Mouse (Mus musculus) forebrain, embryonic 12.5 days (tissue): Measurements from ENCODE around the gene Fam173a. TPM values are rescaled to one million over a fixed set of nuclear protein-coding genes. Genes with fewer than 3 reads are reported as not detected.

Experiments used
- ATAC-seq: fragments of 200-750 bp; cut with Nextera tagmentation; 2 replicates; pipeline ENCODE4 v1.8.0; 2017; ENCODE audit warnings: moderate TSS enrichment; ENCODE audit not compliant: low FRiP score
- H3K27ac ChIP-seq: fragments of 300-500 bp; sonication (generic); 2 replicates; pipeline ENCODE4 v1.5.1; 2016; ENCODE audit warnings: mild to moderate bottlenecking
- H3K27me3 ChIP-seq: fragments of 300-500 bp; sonication (generic); 2 replicates; pipeline ENCODE4 v1.6.1; 2016; ENCODE audit warnings: mild to moderate bottlenecking
- H3K36me3 ChIP-seq: fragments of 300-500 bp; sonication (generic); replicated peaks from 2 replicates; pipeline ENCODE4 v1.6.1; 2016; ENCODE audit warnings: mild to moderate bottlenecking
- H3K4me1 ChIP-seq: fragments of 300-500 bp; sonication (generic); 2 replicates; pipeline ENCODE4 v1.6.1; 2016
- H3K4me2 ChIP-seq: fragments of 300-500 bp; sonication (generic); 2 replicates; pipeline ENCODE4 v1.6.1; 2016; ENCODE audit warnings: mild to moderate bottlenecking, moderate library complexity
- H3K4me3 ChIP-seq: fragments of 300-500 bp; sonication (generic); replicated peaks from 2 replicates; pipeline ENCODE4 v1.5.1; 2016; ENCODE audit warnings: mild to moderate bottlenecking
- H3K9ac ChIP-seq: fragments of 300-500 bp; sonication (generic); 2 replicates; pipeline ENCODE4 v1.6.1; 2016; ENCODE audit warnings: mild to moderate bottlenecking
- H3K9me3 ChIP-seq: fragments of 300-500 bp; sonication (generic); 2 replicates; pipeline ENCODE4 v1.6.1; 2016
- WGBS: fragments of 180-500 bp; shearing (Covaris S2); methylation state at CpG from one replicate; pipeline ENCODE4 v1.1.7; 2016; 5-methylcytosine and 5-hydroxymethylcytosine counted together
- polyA plus RNA-seq: library from polyadenylated mRNA; unstranded; fragments of >200 nt; fragmentation: Nextera tagmentation; extraction: Ambion mirVana; gene quantifications from 2 replicates; pipeline ENCODE4 v1.2.1, GENCODE M21; 2016

Gene Fam173a
- polyA plus RNA-seq, 1 experiment from 2014 or later: 76.7 TPM

- Histone ChIP-seq H3K27me3 (0 out of 2 replicates have a peak, but pooled peaks cover 3% of the 10 kb centered on the region), H3K9ac (no peak overlapping the region), H3K36me3 (peaks cover 47% of the 10 kb centered on the region), H3K27ac (no peak overlapping the region), H3K9me3 (no peaks in the 10 kb centered on the region), H3K4me1 (peaks cover 78% of the 10 kb centered on the region), H3K4me3 (no peak overlapping the region), H3K4me2 (no peak overlapping the region)
- ATAC-seq: no peak
- 94% methylated on average over 13 of the region's 13 CpGs for WGBS
Measured at GRCm38 (mm10) chr17:25827011-25827410, 34.3 kb upstream of the Fam173a start.

GRCm38 (mm10) chr17:25825984-25826570, 33.4 kb upstream of the Fam173a start:
- Histone ChIP-seq H3K27ac (no peak overlapping the region), H3K4me3 (no peak overlapping the region), H3K4me2 (0 out of 2 replicates have a peak overlapping the region, but pooled peaks have one; percentile 13), H3K9ac (no peak overlapping the region), H3K36me3 (peaks cover 38% of the 10 kb centered on the region), H3K27me3 (0 out of 2 replicates have a peak, but pooled peaks cover 3% of the 10 kb centered on the region), H3K4me1 (peaks cover 68% of the 10 kb centered on the region), H3K9me3 (no peaks in the 10 kb centered on the region)
- no peak for ATAC-seq
- 95% methylated on average over 27 of the region's 27 CpGs for WGBS

GRCm38 (mm10) chr17:25825311-25825710, 32.6 kb upstream of the Fam173a start:
- Histone ChIP-seq H3K4me1 (peaks cover 61% of the 10 kb centered on the region), H3K4me3 (0 out of 2 replicates have a peak overlapping the region, but pooled peaks have one; percentile 4), H3K4me2 (peak overlapping the region; percentile 95; the same call in 1 of the 2 replicates)

GRCm38 (mm10) chr17:25824362-25825142, 31.9 kb upstream of the Fam173a start:
- no peak for ATAC-seq
- 78% methylated on average over 17 of the region's 17 CpGs for WGBS
- no peak overlapping the region for H3K27ac ChIP-seq
- peaks cover 55% of the 10 kb centered on the region for H3K4me1 ChIP-seq
- no peaks in the 10 kb centered on the region for H3K9me3 ChIP-seq
- H3K9ac ChIP-seq: peak overlapping the region; percentile 76
- peaks cover 26% of the 10 kb centered on the region for H3K36me3 ChIP-seq
- H3K27me3 ChIP-seq: peaks cover 16% of the 10 kb centered on the region
- H3K4me2 ChIP-seq: peak overlapping the region; percentile 95
- peak overlapping the region; percentile 61 for H3K4me3 ChIP-seq

More at GRCm38 (mm10) chr17:25825311-25825710, 32.6 kb upstream of the Fam173a start:
- Histone ChIP-seq H3K9ac (no peak overlapping the region), H3K9me3 (no peaks in the 10 kb centered on the region), H3K36me3 (peaks cover 31% of the 10 kb centered on the region), H3K27me3 (peaks cover 8% of the 10 kb centered on the region), H3K27ac (no peak overlapping the region)
- WGBS: 93% methylated on average over 6 of the region's 6 CpGs
- ATAC-seq: no peak

GRCm38 (mm10) chr17:25823452-25823851, 30.8 kb upstream of the Fam173a start, which contains the start of gene Wdr24:
Wdr24 (plus strand) TSS chr17:25823627.
- Histone ChIP-seq H3K27ac (peak within 1 kb of the TSS; percentile 73; the same call in 1 of the 2 replicates), H3K4me2 (peak within 1 kb of the TSS; percentile 95), H3K36me3 (peaks cover 28% of the 10 kb centered on the region), H3K4me3 (peak within 1 kb of the TSS; percentile 61), H3K9ac (peak within 1 kb of the TSS; percentile 76), H3K9me3 (no peaks in the 10 kb centered on the region), H3K4me1 (peaks cover 55% of the 10 kb centered on the region), H3K27me3 (peaks cover 27% of the 10 kb centered on the region)
- under 1% methylated on average over 18 of the region's 18 CpGs for WGBS
- ATAC-seq: peak; percentile 71; the same call in 1 of the 2 replicates

GRCm38 (mm10) chr17:25818851-25819780, 26.4 kb upstream of the Fam173a start:
- no peak for ATAC-seq
- Histone ChIP-seq H3K4me1 (peaks cover 18% of the 10 kb centered on the region), H3K9ac (no peak overlapping the region), H3K9me3 (no peaks in the 10 kb centered on the region), H3K27ac (no peak overlapping the region), H3K27me3 (peaks cover 42% of the 10 kb centered on the region), H3K4me2 (peak overlapping the region; percentile 38), H3K4me3 (peak overlapping the region; percentile 21), H3K36me3 (peaks cover 26% of the 10 kb centered on the region)
- WGBS: 8% methylated on average over 46 of the region's 46 CpGs

GRCm38 (mm10) chr17:25817662-25818061, 25.0 kb upstream of the Fam173a start:
- Histone ChIP-seq H3K27ac (no peak overlapping the region), H3K27me3 (peaks cover 46% of the 10 kb centered on the region), H3K4me2 (no peak overlapping the region), H3K4me1 (peaks cover 19% of the 10 kb centered on the region), H3K9me3 (no peaks in the 10 kb centered on the region), H3K36me3 (peaks cover 26% of the 10 kb centered on the region), H3K9ac (no peak overlapping the region), H3K4me3 (no peak overlapping the region)
- no peak for ATAC-seq
- 87% methylated on average over 11 of the region's 11 CpGs for WGBS

- H3K36me3 ChIP-seq: peaks cover 22% of the 10 kb centered on the region
- H3K4me2 ChIP-seq: peak overlapping the region; percentile 13; the same call in 1 of the 2 replicates
- H3K9ac ChIP-seq: 0 out of 2 replicates have a peak overlapping the region, but pooled peaks have one; percentile 21
- H3K27ac ChIP-seq: no peak overlapping the region
- no peak for ATAC-seq
- no peaks in the 10 kb centered on the region for H3K9me3 ChIP-seq
- H3K4me3 ChIP-seq: 0 out of 2 replicates have a peak overlapping the region, but pooled peaks have one; percentile 3
- peaks cover 35% of the 10 kb centered on the region for H3K27me3 ChIP-seq
- H3K4me1 ChIP-seq: peaks cover 37% of the 10 kb centered on the region
- 4% methylated on average over 20 of the region's 20 CpGs for WGBS
Measured at GRCm38 (mm10) chr17:25813471-25813870, 20.8 kb upstream of the Fam173a start.

GRCm38 (mm10) chr17:25810890-25811289, 18.2 kb upstream of the Fam173a start:
- H3K27me3 ChIP-seq: peaks cover 20% of the 10 kb centered on the region
- H3K9ac ChIP-seq: no peak overlapping the region

GRCm38 (mm10) chr17:25809606-25810340, 17.1 kb upstream of the Fam173a start:
- ATAC-seq: peak; percentile 67
- Histone ChIP-seq H3K4me3 (peak overlapping the region; percentile 85), H3K9me3 (no peaks in the 10 kb centered on the region), H3K27ac (peak overlapping the region; percentile 97), H3K36me3 (no peaks in the 10 kb centered on the region), H3K4me1 (peaks cover 44% of the 10 kb centered on the region), H3K27me3 (peaks cover 20% of the 10 kb centered on the region), H3K9ac (peak overlapping the region; percentile 97), H3K4me2 (peak overlapping the region; percentile 80)
- WGBS: 11% methylated on average over 25 of the region's 25 CpGs

More at GRCm38 (mm10) chr17:25810890-25811289, 18.2 kb upstream of the Fam173a start:
- Histone ChIP-seq H3K4me2 (peak overlapping the region; percentile 80), H3K4me3 (0 out of 2 replicates have a peak overlapping the region, but pooled peaks have one; percentile 85), H3K9me3 (no peaks in the 10 kb centered on the region), H3K27ac (no peak overlapping the region), H3K36me3 (no peaks in the 10 kb centered on the region), H3K4me1 (peaks cover 44% of the 10 kb centered on the region)
- no peak for ATAC-seq
- 81% methylated on average over 4 of the region's 4 CpGs for whole genome bisulfite sequencing
